Mouse (Mus musculus): ENCODE data around the gene Agpat2. TPM values are rescaled to one million over a fixed set of nuclear protein-coding genes. Genes with fewer than 3 reads are reported as not detected.

Agpat2 gene
- polyA plus RNA-seq, 1 experiment from 2014 or later, result 215 TPM

GRCm38 (mm10) chr2:26590282-26590681 is 13.9 kb downstream of the Agpat2 start:
- Histone ChIP-seq H3K27me3 (ENCODE audit: insufficient read depth, low read length) (0 out of 2 replicates have a peak, but pooled peaks cover 2% of the 10 kb centered on the region), H3K9me3 (ENCODE audit: low read length) (no peaks in the 10 kb centered on the region), H3K9ac (replicated peaks) (no peak overlapping the region), H3K27ac (ENCODE audit: low read depth) (no peak overlapping the region), H3K4me3 (ENCODE audit: low read depth, low read length) (no peak overlapping the region), H3K4me1 (ENCODE audit: insufficient read depth) (peaks cover 15% of the 10 kb centered on the region), H3K4me2 (ENCODE audit: low read depth, low read length) (no peak overlapping the region), H3K36me3 (replicated peaks; ENCODE audit: insufficient read depth, low read length) (peaks cover 18% of the 10 kb centered on the region)
- WGBS (ENCODE audit: insufficient replicate concordance), result 93% methylated on average over 7 of the region's 7 CpGs
- no peak for TF ChIP-seq EP300 (IDR thresholded peaks at IDR 0.05; ENCODE audit: low read depth)
- no peak for TF ChIP-seq CTCF (IDR thresholded peaks at IDR 0.05; ENCODE audit: low read depth)
- DNase-seq (peak; percentile 17), ATAC-seq (no peak)

- H3K4me1 ChIP-seq (ENCODE audit: insufficient read depth), result peaks cover 8% of the 10 kb centered on the region
- DNase-seq (no peak), ATAC-seq (no peak)
- WGBS (ENCODE audit: insufficient replicate concordance), result 84% methylated on average over 10 of the region's 10 CpGs
- H3K36me3 ChIP-seq (replicated peaks; ENCODE audit: insufficient read depth, low read length), result peaks cover 18% of the 10 kb centered on the region
- no peak overlapping the region for H3K4me3 ChIP-seq (ENCODE audit: low read depth, low read length)
- no peak overlapping the region for H3K9ac ChIP-seq (replicated peaks)
- no peaks in the 10 kb centered on the region for H3K9me3 ChIP-seq (ENCODE audit: low read length)
- TF ChIP-seq CTCF (IDR thresholded peaks at IDR 0.05; ENCODE audit: low read depth) (no peak), EP300 (IDR thresholded peaks at IDR 0.05; ENCODE audit: low read depth) (no peak)
- peak overlapping the region; percentile 20; the same call in 1 of the 2 replicates for H3K4me2 ChIP-seq (ENCODE audit: low read depth, low read length)
- no peak overlapping the region for H3K27ac ChIP-seq (ENCODE audit: low read depth)
- 0 out of 2 replicates have a peak, but pooled peaks cover 2% of the 10 kb centered on the region for H3K27me3 ChIP-seq (ENCODE audit: insufficient read depth, low read length)
Observed at GRCm38 (mm10) chr2:26589284-26589683, 14.9 kb downstream of the Agpat2 start.

GRCm38 (mm10) chr2:26588573-26588972 is 15.6 kb downstream of the Agpat2 start:
- ATAC-seq (no peak), DNase-seq (no peak)
- Histone ChIP-seq H3K27me3 (ENCODE audit: insufficient read depth, low read length) (0 out of 2 replicates have a peak, but pooled peaks cover 2% of the 10 kb centered on the region), H3K4me2 (ENCODE audit: low read depth, low read length) (peak overlapping the region; percentile 20; the same call in 1 of the 2 replicates), H3K9me3 (ENCODE audit: low read length) (no peaks in the 10 kb centered on the region), H3K27ac (ENCODE audit: low read depth) (no peak overlapping the region), H3K9ac (replicated peaks) (no peak overlapping the region), H3K4me1 (ENCODE audit: insufficient read depth) (peaks cover 8% of the 10 kb centered on the region), H3K36me3 (replicated peaks; ENCODE audit: insufficient read depth, low read length) (peaks cover 14% of the 10 kb centered on the region), H3K4me3 (ENCODE audit: low read depth, low read length) (no peak overlapping the region)
- no peak for TF ChIP-seq EP300 (IDR thresholded peaks at IDR 0.05; ENCODE audit: low read depth)
- 62% methylated on average over 4 of the region's 4 CpGs for WGBS (ENCODE audit: insufficient replicate concordance)

- Histone ChIP-seq H3K9me3 (ENCODE audit: low read length) (no peaks in the 10 kb centered on the region), H3K36me3 (replicated peaks; ENCODE audit: insufficient read depth, low read length) (no peaks in the 10 kb centered on the region; the same call in 1 of the 2 replicates), H3K9ac (replicated peaks) (peak overlapping the region; percentile 68), H3K4me1 (ENCODE audit: insufficient read depth) (peaks cover 8% of the 10 kb centered on the region), H3K4me2 (ENCODE audit: low read depth, low read length) (peak overlapping the region; percentile 87), H3K27me3 (ENCODE audit: insufficient read depth, low read length) (0 out of 2 replicates have a peak, but pooled peaks cover 2% of the 10 kb centered on the region), H3K27ac (ENCODE audit: low read depth) (peak overlapping the region; percentile 4; the same call in 1 of the 2 replicates), H3K4me3 (ENCODE audit: low read depth, low read length) (peak overlapping the region; percentile 66)
- 6% methylated on average over 11 of the region's 11 CpGs for WGBS (ENCODE audit: insufficient replicate concordance)
- ATAC-seq (no peak; the same call in 1 of the 2 replicates), DNase-seq (no peak)
- TF ChIP-seq EP300 (IDR thresholded peaks at IDR 0.05; ENCODE audit: low read depth), result no peak
- no peak; the same call in 1 of the 2 replicates for TF ChIP-seq CTCF (IDR thresholded peaks at IDR 0.05; ENCODE audit: low read depth)
Observed at GRCm38 (mm10) chr2:26587044-26587405, 17.2 kb downstream of the Agpat2 start.

- peaks cover 8% of the 10 kb centered on the region for H3K4me1 ChIP-seq (ENCODE audit: insufficient read depth)
- H3K9me3 ChIP-seq (ENCODE audit: low read length), result no peaks in the 10 kb centered on the region
- TF ChIP-seq EP300 (IDR thresholded peaks at IDR 0.05; ENCODE audit: low read depth), result no peak
- TF ChIP-seq CTCF (IDR thresholded peaks at IDR 0.05; ENCODE audit: low read depth), result peak; percentile 63
- H3K27me3 ChIP-seq (ENCODE audit: insufficient read depth, low read length), result 0 out of 2 replicates have a peak, but pooled peaks cover 2% of the 10 kb centered on the region
- H3K36me3 ChIP-seq (replicated peaks; ENCODE audit: insufficient read depth, low read length), result no peaks in the 10 kb centered on the region
- ATAC-seq, result peak; percentile 63
- peak; percentile 68 for DNase-seq
- H3K9ac ChIP-seq (replicated peaks), result peak within 1 kb of the TSS; percentile 68
- H3K27ac ChIP-seq (ENCODE audit: low read depth), result peak within 1 kb of the TSS; percentile 9; the same call in 1 of the 2 replicates
- H3K4me3 ChIP-seq (ENCODE audit: low read depth, low read length), result peak within 1 kb of the TSS; percentile 66
- peak within 1 kb of the TSS; percentile 87 for H3K4me2 ChIP-seq (ENCODE audit: low read depth, low read length)
- WGBS (ENCODE audit: insufficient replicate concordance), result 1% methylated on average over 45 of the region's 65 CpGs
Observed at GRCm38 (mm10) chr2:26586294-26587043, 17.7 kb downstream of the Agpat2 start, which contains the start of gene Gm20532. Gene Gm20532 (plus strand): TSS chr2:26586639.

- H3K4me1 ChIP-seq (ENCODE audit: insufficient read depth), result peaks cover 8% of the 10 kb centered on the region
- H3K27me3 ChIP-seq (ENCODE audit: insufficient read depth, low read length), result 0 out of 2 replicates have a peak, but pooled peaks cover 2% of the 10 kb centered on the region
- H3K4me2 ChIP-seq (ENCODE audit: low read depth, low read length), result 0 out of 2 replicates have a peak overlapping the region, but pooled peaks have one; percentile 87
Observed at GRCm38 (mm10) chr2:26585713-26586112, 18.5 kb downstream of the Agpat2 start.

More at GRCm38 (mm10) chr2:26585713-26586112, 18.5 kb downstream of the Agpat2 start:
- Histone ChIP-seq H3K9ac (replicated peaks) (peak overlapping the region; percentile 59; the same call in 1 of the 2 replicates), H3K9me3 (ENCODE audit: low read length) (no peaks in the 10 kb centered on the region), H3K4me3 (ENCODE audit: low read depth, low read length) (peak overlapping the region; percentile 66; the same call in 1 of the 2 replicates), H3K36me3 (replicated peaks; ENCODE audit: insufficient read depth, low read length) (no peaks in the 10 kb centered on the region), H3K27ac (ENCODE audit: low read depth) (peak overlapping the region; percentile 9; the same call in 1 of the 2 replicates)
- DNase-seq (no peak), ATAC-seq (no peak)
- WGBS (ENCODE audit: insufficient replicate concordance), result 49% methylated on average over 6 of the region's 6 CpGs
- TF ChIP-seq CTCF (IDR thresholded peaks at IDR 0.05; ENCODE audit: low read depth) (no peak), EP300 (IDR thresholded peaks at IDR 0.05; ENCODE audit: low read depth) (no peak)
